Mouse (Mus musculus) ES-CJ7 (cell line): ENCODE measurements around the gene Tesk1.
A peak's percentile ranks its signal among the peaks of the same experiment; 100 is the strongest.

Experiments
- DNase-seq: peaks from one replicate; pipeline ENCODE4 v3.0.0; 2011; ENCODE audit warnings: low read depth, low spot score

Gene Tesk1

DNA sequence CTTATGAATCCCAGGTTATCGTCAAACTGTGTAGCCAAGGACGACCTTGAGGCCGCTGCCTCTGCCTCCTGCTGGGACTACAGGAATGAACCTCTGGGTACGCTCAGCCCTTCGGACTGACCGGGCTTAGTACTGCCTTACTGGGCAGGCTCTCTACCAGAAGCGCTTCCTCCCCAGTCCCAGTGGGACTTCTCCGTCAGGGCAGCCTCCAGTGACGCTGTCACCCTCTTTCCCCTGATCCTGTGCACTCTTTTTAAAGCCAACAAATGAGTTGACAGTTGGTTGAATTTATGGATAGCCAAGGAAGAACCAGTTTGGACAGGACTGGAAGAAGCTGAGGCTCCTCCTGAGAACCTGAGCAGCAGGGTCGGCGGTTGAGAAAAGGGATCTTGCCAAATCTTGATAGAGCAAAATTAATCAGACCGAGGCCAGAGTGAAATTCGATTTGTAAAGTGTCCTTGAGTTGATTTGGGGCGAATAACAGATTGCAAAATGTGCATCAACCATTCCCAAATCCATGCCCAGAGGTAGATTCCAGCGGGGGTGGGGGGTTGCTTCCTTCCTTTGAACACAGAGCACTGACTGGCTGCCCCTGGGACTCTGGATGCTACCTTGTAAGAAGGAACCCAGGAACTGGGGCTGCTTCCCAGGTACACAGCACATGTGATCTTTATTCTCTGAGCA is 22.6 kb upstream of the Tesk1 start:
- DNase-seq, result no peak

- DNase-seq, result no peak
These were observed 21.9 kb upstream of the Tesk1 start for GRCm38 (mm10) chr4:43419801-43420281.

DNA sequence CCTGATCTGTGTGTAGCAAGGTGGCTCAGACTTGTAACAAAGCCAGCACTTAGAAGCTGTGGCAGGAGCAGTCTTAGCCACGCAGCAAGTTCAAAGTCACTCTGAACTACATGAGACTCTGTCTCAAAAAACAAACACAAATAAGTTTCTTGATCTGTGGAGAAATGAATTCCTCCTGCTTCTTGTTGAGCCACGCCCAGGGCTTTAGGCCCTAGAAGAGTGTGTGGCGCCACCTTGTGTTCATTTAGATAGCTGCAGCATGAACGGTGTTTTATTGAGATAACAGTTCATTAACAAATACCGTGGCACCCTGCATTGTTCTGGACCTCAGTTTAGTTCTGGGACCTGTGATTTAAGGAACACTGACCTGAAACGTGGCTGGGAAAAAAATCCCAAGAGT is 21.4 kb upstream of the Tesk1 start:
- DNase-seq, result peak; percentile 76

DNA sequence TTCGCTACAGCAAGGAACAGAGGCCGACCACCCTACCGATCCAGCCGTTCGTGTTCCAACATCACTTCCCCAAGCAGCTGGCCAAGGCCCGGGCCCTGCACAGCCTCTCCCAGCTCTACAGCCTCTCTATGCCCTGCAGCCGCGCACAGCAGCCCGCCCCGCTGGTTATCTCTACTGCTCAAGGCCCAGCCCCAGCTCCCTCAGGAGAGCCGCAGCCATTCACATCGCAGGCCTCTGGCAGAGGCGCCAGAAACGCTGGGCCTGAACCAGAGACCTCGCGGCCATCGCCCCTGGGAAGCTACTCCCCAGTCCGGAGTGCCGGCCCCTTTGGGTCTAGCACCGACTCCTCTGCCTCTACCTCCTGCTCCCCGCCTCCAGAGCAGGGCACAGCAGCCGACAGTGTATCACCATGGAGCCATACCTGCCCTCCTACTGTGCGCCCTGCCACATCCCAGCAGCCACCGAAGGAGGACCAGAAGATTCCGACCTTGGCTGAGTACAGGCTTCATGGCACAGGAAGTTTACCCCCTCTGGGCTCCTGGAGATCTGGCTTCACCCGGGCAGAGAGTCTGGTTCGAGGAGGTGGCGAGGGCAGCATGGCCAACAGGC is 20.0 kb upstream of the Tesk1 start:
- DNase-seq, result no peak

GRCm38 (mm10) chr4:43423267-43423934 is 18.3 kb upstream of the Tesk1 start:
- no peak for DNase-seq

DNA sequence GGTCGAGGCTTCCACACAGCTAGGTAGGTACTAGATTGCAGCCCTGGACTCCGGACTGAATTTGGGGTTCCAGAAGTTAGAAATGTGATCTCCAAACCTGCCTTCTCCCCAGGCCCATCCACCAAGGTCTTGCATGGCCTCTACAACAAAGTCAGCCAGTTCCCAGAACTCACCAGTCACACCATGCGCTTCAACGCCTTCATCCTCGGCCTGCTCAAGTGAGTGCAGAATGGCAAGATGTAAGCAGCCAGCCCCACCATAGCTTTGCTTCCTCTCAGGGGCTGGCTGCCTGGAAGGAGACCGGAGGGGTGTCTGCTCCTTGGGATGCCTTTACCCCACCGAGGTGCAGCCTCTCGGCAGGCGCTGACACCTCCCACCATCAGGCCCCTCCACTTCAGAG is 17.7 kb upstream of the Tesk1 start:
- DNase-seq, result no peak

GRCm38 (mm10) chr4:43425197-43425596 is 16.5 kb upstream of the Tesk1 start:
- no peak for DNase-seq

- DNase-seq, result no peak
These were observed 15.9 kb upstream of the Tesk1 start for GRCm38 (mm10) chr4:43425648-43426380.

DNA sequence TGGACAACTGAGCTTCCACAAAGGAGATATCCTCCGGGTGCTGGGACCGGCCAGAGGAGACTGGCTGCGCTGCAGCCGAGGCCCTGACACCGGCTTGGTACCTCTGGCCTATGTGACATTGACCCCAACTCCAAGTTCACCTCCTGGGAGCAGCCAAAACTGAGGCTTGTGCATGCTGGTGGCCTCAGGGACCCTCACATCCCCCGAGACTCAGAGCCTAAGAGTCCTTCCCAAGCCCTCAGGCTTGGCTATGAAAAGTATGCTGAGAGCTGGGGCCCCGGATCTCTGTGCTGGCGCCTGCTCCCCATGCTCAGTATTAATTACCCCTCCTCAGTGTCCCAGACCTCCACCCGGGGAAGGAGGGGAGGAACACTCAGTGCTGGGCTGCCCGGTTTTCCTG is 15.3 kb upstream of the Tesk1 start:
- no peak for DNase-seq

DNA sequence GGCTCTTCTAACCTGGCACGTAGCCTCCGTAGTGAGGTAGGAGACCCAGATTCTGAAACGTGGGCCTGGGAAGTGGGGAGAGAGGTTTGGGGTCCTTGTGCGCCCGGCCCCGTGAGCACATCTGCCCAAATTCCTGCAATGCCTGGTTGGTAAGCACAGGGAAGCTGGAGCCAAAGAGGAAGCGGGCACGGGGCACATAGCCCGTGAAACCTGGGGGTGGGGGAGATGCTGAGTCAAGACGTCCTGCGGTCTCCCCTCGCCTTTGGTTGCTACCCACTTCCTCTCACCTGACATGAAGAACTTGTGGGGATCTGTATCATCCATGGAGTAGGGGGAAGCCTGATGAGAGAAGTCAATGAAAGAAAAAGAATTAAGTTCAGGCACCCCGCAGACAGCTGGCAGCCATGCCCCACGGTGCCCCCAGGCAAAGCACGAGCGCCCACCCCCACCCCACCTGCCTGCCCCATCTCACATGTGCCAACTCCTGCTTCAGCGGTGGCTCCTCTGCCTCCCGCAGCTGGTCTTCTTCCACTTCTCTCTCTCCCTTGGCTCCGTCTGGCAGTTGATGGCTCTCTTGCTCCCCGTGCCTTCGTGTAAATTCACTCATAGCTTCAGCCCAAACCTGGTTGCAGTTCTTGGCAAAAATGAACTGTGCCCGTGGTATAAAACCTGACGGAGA is 14.1 kb upstream of the Tesk1 start:
- DNase-seq, result no peak

DNA sequence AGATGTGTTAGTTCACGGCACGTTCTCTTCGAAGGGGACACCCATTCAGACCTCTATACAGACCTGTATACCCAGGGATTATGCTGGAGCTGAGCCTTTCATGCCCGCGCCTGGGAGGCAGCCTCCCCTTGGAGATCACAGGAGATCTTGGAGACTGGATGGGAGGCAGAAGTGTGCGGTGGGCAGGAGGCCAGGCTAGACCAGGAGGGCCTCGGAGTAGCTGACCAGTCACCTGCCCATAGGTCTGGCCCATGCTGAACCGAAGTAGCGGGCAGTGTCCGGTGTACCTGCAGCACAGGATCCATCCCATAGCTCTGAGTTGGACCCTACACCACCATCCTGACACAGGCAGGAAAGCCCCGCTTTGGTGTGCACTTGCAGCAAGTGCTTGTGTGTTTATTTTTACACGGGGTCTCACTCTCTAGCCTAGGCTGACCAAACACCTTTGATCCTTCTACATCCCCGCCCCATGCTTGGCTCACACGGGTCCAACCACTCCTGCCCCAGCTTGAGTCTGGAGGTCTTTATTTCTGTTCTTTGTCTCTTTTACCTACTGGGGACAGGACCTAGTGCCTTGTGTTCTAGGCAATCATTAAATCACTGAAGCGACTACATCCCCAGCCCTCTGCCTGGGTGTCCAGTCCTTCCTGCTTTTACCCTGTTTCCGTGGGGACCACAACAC is 13.4 kb upstream of the Tesk1 start:
- DNase-seq, result no peak

DNA sequence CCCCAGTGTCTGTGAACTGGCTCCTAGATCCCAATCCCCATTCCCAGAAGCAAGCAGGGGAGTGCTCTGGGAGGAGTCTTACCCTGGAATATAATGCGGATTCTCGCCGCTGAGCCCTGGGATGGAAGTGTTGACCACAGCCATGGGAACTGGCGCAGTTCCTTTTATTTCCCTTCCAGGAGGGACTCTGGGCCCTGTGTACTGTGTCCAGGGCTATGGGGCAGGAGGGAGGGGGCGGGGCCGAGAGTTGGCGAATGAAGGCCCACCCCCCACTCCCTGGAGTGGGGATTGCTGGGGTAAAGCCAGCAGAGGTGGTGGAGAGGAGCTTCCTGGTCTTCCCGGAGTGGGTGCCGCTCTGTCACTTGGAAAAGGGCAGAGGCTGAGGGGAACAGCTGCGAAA is 12.8 kb upstream of the Tesk1 start, which contains the start of gene Fam166b:
Fam166b (minus strand) TSS at position 189 of the 400 bp plus-strand sequence.
- no peak for DNase-seq

- DNase-seq, result peak; percentile 92
These were observed 10.0 kb upstream of the Tesk1 start for GRCm38 (mm10) chr4:43431690-43432089.

GRCm38 (mm10) chr4:43432832-43433231 is 8.9 kb upstream of the Tesk1 start:
- peak; percentile 50 for DNase-seq

GRCm38 (mm10) chr4:43442044-43442443 is 305 bp downstream of the Tesk1 start:
- peak; percentile 100 for DNase-seq

- DNase-seq, result peak; percentile 63
These were observed 970 bp downstream of the Tesk1 start for GRCm38 (mm10) chr4:43442456-43443361.

DNA sequence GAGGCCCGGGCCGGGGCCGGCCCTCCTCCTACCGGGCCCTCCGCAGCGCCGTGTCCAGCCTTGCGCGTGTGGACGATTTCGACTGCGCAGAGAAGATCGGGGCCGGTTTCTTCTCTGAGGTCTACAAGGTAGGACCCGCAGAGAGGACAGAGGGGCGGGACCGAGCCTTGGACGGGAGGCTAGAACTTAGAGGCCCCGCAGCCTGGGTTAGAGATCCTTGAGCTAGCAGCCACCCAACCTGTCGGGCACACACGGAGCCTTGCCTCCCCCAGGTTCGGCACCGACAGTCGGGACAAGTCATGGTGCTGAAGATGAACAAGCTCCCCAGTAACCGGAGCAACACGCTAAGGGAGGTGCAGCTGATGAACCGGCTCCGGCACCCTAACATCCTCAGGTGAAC is 1.8 kb downstream of the Tesk1 start:
- DNase-seq, result no peak

GRCm38 (mm10) chr4:43447251-43447650 is 5.5 kb downstream of the Tesk1 start:
- DNase-seq, result no peak

- no peak for DNase-seq
These were observed 6.8 kb downstream of the Tesk1 start for GRCm38 (mm10) chr4:43448554-43448953.

GRCm38 (mm10) chr4:43452315-43452714 is 10.6 kb downstream of the Tesk1 start:
- DNase-seq, result no peak
